Mouse (Mus musculus) heart, adult 2 months (tissue): Measurements from ENCODE around the gene Trmt44. TPM values are rescaled to one million over a fixed set of nuclear protein-coding genes. Genes with fewer than 3 reads are reported as not detected.
A peak's percentile ranks its signal among the peaks of the same experiment; 100 is the strongest.

Source experiments
- DNase-seq, 2 experiments: peaks; one replicate each; pipeline ENCODE4 v3.0.0; 2021
- H3K27ac ChIP-seq: fragments of 200-600 bp; 2 replicates; pipeline ENCODE4 v1.8.1; 2022
- H3K27me3 ChIP-seq: fragments of 200-500 bp; 2 replicates; pipeline ENCODE4 v1.6.1; 2012; ENCODE audit warnings: mild to moderate bottlenecking, low read length, inconsistent platforms, mixed read lengths; ENCODE audit not compliant: control insufficient read depth, insufficient read depth
- H3K36me3 ChIP-seq: fragments of 200-500 bp; 2 replicates; pipeline ENCODE4 v1.6.1; 2012; ENCODE audit warnings: low read length, inconsistent platforms; ENCODE audit not compliant: control insufficient read depth, insufficient read depth
- H3K4me1 ChIP-seq: fragments of 200-500 bp; 2 replicates; pipeline ENCODE4 v1.6.1; 2011; ENCODE audit warnings: low read length; ENCODE audit not compliant: control insufficient read depth, insufficient read depth
- H3K4me3 ChIP-seq: fragments of 200-600 bp; 2 replicates; pipeline ENCODE4 v1.8.1; 2022
- H3K79me2 ChIP-seq: fragments of 200-500 bp; replicated peaks from 2 replicates; pipeline ENCODE4 v1.6.1; 2012; ENCODE audit warnings: mild to moderate bottlenecking, inconsistent platforms, low read length, moderate library complexity, mixed read lengths; ENCODE audit not compliant: control insufficient read depth, insufficient read depth
- H3K9ac ChIP-seq: fragments of 200-500 bp; 2 replicates; pipeline ENCODE4 v1.6.1; 2012; ENCODE audit warnings: low read depth, mild to moderate bottlenecking, control low read depth, inconsistent platforms, low read length, mixed read lengths
- CTCF ChIP-seq: fragments of 200-600 bp; IDR thresholded peaks from 2 replicates; pipeline ENCODE4 v1.8.1; 2022; ENCODE audit warnings: antibody characterized with exemption, mild to moderate bottlenecking, moderate library complexity
- EP300 ChIP-seq: fragments of 200-500 bp; IDR thresholded peaks from 2 replicates; pipeline ENCODE4 v1.6.1; 2011; ENCODE audit warnings: low read depth, low read length, control low read depth; ENCODE audit not compliant: insufficient read depth
- POLR2A ChIP-seq: fragments of 200-500 bp; IDR thresholded peaks from 2 replicates; pipeline ENCODE4 v1.6.1; 2011; ENCODE audit warnings: mild to moderate bottlenecking, low read depth, low read length, control low read depth; ENCODE audit not compliant: insufficient read depth
- WGBS: fragments of 180-500 bp; shearing (Covaris S2); methylation state at CpG from one replicate; pipeline ENCODE4 v1.1.7; 2018; 5-methylcytosine and 5-hydroxymethylcytosine counted together
- intact Hi-C: fragments of 180-260 bp; cut with DNase I; formaldehyde crosslinking; loops from one replicate; pipeline ENCODE4 v1.15.1; 2025
- long read RNA-seq: library from polyadenylated mRNA; stranded (forward); transcript quantifications from one replicate; pipeline ENCODE4 v2.0.0, GENCODE M21; 2021
- polyA plus RNA-seq: library from polyadenylated mRNA; depleted of rRNA; stranded (reverse); fragments of >200 nt; gene quantifications from 2 replicates; pipeline ENCODE4 v1.2.3, GENCODE M21; 2012; rRNA removed
- total RNA-seq, 2 experiments: library from RNA; stranded (reverse); gene quantifications; 2 replicates each; pipeline ENCODE4 v1.2.3; 2021

Trmt44 gene
- total RNA-seq (1 to 10 TPM; 1.9 to 2.0 TPM), polyA plus RNA-seq (1.7 and 2.0 TPM in 2 replicates)
- long read RNA-seq: 0 reads

DNA sequence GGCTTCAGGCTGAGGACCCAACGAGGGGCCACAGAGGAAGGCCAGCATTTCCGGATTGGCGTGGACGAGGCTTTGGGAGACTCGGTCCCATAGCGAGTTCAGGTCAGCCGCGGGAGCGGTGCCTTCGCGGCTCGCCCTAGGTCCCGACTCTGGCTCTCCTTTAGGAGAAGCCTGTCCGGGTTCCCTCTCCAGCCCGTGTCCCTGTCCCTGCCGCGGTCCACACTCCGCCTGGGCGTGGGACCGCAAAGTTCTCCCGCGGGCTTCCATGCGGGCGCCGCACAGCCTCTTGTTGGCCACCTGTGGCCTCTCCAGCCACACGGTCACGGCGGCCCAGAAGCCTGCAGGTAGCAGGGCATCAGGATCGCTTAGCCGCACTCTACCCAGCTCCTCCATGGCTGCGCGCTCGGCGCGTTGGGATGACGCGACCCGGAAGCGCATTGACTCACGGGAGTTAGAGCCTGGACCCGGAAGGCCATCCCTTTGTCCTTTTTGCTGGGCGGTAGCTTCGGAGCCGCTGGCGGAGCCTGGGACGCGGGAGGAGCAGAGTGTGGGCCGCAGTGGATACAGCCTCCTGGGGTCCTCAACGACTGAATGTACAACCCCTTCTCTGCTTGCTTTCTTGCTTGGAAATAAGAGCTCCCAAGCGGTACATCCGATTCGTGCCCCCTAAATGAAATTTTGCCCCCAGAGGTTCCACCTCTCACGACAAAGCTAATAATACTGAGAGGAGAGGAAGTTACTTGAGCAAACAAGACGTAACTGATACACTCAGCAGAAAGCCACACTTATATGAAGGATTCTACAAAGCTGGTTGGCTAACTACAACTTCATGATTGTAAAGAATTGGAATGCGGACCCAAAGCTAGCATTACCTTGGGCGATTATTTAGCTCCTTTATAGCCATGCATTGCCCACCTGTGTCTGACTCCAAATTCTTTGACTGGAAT is at the start of gene Trmt44:
TSS of gene Trmt44 (minus strand) at position 418 of the 947 bp plus-strand sequence.
- 3% methylated on average over 56 of the region's 56 CpGs for WGBS
- TF ChIP-seq EP300: peak; percentile 91
- no peak for TF ChIP-seq CTCF
- peak; percentile 96 for TF ChIP-seq POLR2A
- Histone ChIP-seq H3K36me3 (no peaks in the 10 kb centered on the region; the same call in 1 of the 2 replicates), H3K4me1 (peaks cover 3% of the 10 kb centered on the region), H3K4me3 (peak within 1 kb of the TSS; percentile 78), H3K27ac (peak within 1 kb of the TSS; percentile 56), H3K27me3 (no peaks in the 10 kb centered on the region), H3K79me2 (no peaks in the 10 kb centered on the region), H3K9ac (peak within 1 kb of the TSS; percentile 80)
- DNase-seq: peak; percentile 94 to 97
- intact Hi-C loops: loop anchor here (1.0 kb wide), 1 partner anchor 7 kb away; no protein-coding TSS in a partner anchor

DNA sequence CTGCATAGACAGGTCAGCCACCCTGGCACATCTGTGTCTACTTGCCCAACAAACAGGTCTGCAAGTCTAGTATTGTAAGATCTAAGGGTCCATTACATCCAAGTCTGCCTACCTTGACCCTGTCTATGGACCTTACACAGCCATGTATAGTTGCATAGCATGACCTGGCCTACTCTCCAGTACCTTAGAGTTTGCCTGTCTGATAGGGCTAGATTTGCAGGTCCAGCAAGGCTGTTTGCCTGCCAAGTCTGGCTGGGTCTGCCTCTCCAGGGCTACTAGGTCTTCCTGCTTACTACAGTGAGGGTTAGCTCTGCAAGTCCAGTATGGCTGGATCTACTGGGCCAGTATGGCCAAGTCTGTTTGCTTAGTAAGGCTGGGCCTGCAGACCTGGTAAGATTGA is 49.0 kb upstream of the Trmt44 start:
- no peak for TF ChIP-seq EP300
- TF ChIP-seq CTCF: no peak
- no peak for TF ChIP-seq POLR2A
- intact Hi-C loops: no loop called here
- Histone ChIP-seq H3K27ac (no peak overlapping the region), H3K36me3 (no peaks in the 10 kb centered on the region), H3K4me3 (no peak overlapping the region), H3K79me2 (no peaks in the 10 kb centered on the region), H3K9ac (no peak overlapping the region), H3K4me1 (peaks cover 6% of the 10 kb centered on the region), H3K27me3 (no peaks in the 10 kb centered on the region)
- DNase-seq: no peak

- Histone ChIP-seq H3K27me3 (no peaks in the 10 kb centered on the region), H3K79me2 (no peaks in the 10 kb centered on the region), H3K9ac (no peak overlapping the region), H3K27ac (no peak overlapping the region), H3K36me3 (no peaks in the 10 kb centered on the region), H3K4me3 (no peak overlapping the region), H3K4me1 (peaks cover 4% of the 10 kb centered on the region)
- intact Hi-C loops: no loop called here
- TF ChIP-seq POLR2A (no peak), EP300 (no peak), CTCF (no peak)
- 26% methylated on average over 4 of the region's 4 CpGs for WGBS
- DNase-seq: no peak
Measured at GRCm38 (mm10) chr5:35621114-35621513, 46.2 kb upstream of the Trmt44 start.

- WGBS: 62% methylated on average over 5 of the region's 5 CpGs
- intact Hi-C loops: no loop called here
- Histone ChIP-seq H3K27ac (no peak overlapping the region), H3K4me3 (no peak overlapping the region), H3K9ac (no peak overlapping the region), H3K36me3 (no peaks in the 10 kb centered on the region), H3K27me3 (no peaks in the 10 kb centered on the region), H3K4me1 (no peaks in the 10 kb centered on the region; the same call in 1 of the 2 replicates), H3K79me2 (no peaks in the 10 kb centered on the region)
- TF ChIP-seq CTCF: no peak
- no peak for TF ChIP-seq POLR2A
- no peak for TF ChIP-seq EP300
- no peak for DNase-seq
Measured at GRCm38 (mm10) chr5:35616943-35617342, 42.1 kb upstream of the Trmt44 start.

- TF ChIP-seq CTCF: no peak
- no peak for TF ChIP-seq POLR2A
- no peak for TF ChIP-seq EP300
- Histone ChIP-seq H3K9ac (no peak overlapping the region), H3K36me3 (no peaks in the 10 kb centered on the region), H3K27ac (no peak overlapping the region), H3K27me3 (no peaks in the 10 kb centered on the region), H3K79me2 (no peaks in the 10 kb centered on the region), H3K4me1 (peaks cover 5% of the 10 kb centered on the region; the same call in 1 of the 2 replicates), H3K4me3 (no peak overlapping the region)
- intact Hi-C loops: no loop called here
- DNase-seq: no peak
- WGBS: 91% methylated on average over 8 of the region's 8 CpGs
Measured at GRCm38 (mm10) chr5:35612722-35613121, 37.9 kb upstream of the Trmt44 start.

- peak in 1 of 2 experiments; percentile 42 for DNase-seq
- no peak overlapping the region for H3K4me3 ChIP-seq
- H3K79me2 ChIP-seq: no peaks in the 10 kb centered on the region
- TF ChIP-seq CTCF: 0 out of 2 replicates have a peak, but pooled peaks have one; percentile 5
- no peak for TF ChIP-seq POLR2A
- no peak for TF ChIP-seq EP300
- 83% methylated on average over 11 of the region's 11 CpGs for WGBS
- intact Hi-C loops: no loop called here
- no peak overlapping the region for H3K27ac ChIP-seq
- no peaks in the 10 kb centered on the region for H3K36me3 ChIP-seq
- no peak overlapping the region for H3K9ac ChIP-seq
- no peaks in the 10 kb centered on the region for H3K27me3 ChIP-seq
- H3K4me1 ChIP-seq: peaks cover 7% of the 10 kb centered on the region; the same call in 1 of the 2 replicates
Measured at GRCm38 (mm10) chr5:35611900-35612299, 37.0 kb upstream of the Trmt44 start.
